In the genomic region with DNA sequence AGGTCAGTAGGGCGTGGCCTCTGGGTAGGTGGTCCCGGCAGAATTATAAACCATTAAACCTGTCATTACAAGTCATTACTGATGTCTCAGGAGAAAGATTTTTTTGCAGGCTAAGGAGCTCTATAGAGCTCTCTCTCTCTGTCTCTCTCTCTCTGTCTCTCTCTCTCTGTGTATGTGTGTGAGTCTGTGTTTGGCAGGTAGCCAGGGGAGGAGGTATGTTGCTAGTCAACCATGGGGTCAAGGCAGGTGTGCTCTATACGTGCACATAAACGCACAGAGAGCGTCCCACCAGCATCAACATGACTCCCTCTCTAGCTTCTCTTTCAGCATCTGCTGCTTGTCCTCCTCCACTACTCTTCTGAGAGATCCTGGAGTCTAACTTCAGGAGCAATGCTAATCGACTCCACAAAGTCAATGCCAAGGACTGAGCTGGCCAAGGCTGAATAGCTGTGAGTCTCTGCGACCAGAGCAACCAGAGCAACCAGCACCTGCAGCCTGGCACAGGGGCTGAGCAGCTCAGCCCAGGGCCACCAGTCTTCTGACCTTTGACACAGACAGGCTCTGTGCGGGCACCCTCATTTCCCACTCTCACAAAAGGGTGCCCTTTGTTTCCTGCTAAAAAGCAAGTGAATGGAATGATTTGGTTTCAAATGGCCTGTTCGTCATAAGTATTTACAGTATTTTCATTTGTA, we compare ENCODE assay signal across 12 mouse cellular contexts. TPM values are rescaled to one million over a fixed set of nuclear protein-coding genes. Genes with fewer than 3 reads are reported as not detected.
DNase-seq lines count a peak whose midpoint lies in the region; ATAC-seq and TF ChIP-seq lines count a peak whose summit lies in the region.
"Had no signal": no experiment of that assay in that cellular context is flagged by ENCODE, and none has a peak within 500 bp of the region (broad histone marks: within the 10 kb centered on the region; RNA-seq: fewer than 3 reads in every experiment).

No protein-coding gene starts in this region.

- no peaks in the 10 kb centered on the region for H3K27me3 ChIP-seq in hindbrain, embryonic 14.5 days (ENCODE audit: control insufficient read depth, insufficient read depth, low read length)
- H3K27me3 ChIP-seq in hindbrain, embryonic 12.5 days: no peaks in the 10 kb centered on the region
- H3K27me3 ChIP-seq in embryonic facial prominence, embryonic 14.5 days (replicated peaks; ENCODE audit: control insufficient read depth, insufficient read depth, low read length): no peaks in the 10 kb centered on the region
- H3K27me3 ChIP-seq: forebrain, embryonic 13.5 days; hindbrain, embryonic 15.5 days had no signal

- TF ChIP-seq POLR2A in cortical plate, adult 2 months (IDR thresholded peaks at IDR 0.05; ENCODE audit: extremely low read depth, insufficient read depth, low read length): no peak

- no peak for DNase-seq in hindbrain, embryonic 14.5 days (ENCODE audit: low spot score)
- no peak for DNase-seq in embryonic facial prominence, embryonic 14.5 days (ENCODE audit: low spot score)
- peak; percentile 37 to 45 for DNase-seq in kidney, postnatal 36 days
- DNase-seq in urinary bladder, adult 2 months (ENCODE audit: low spot score): no peak
- no peak for DNase-seq in spleen, postnatal 4 days (ENCODE audit: low spot score in 2 of 2)
- DNase-seq: cerebellum, adult 9-11 months; left cerebral cortex, postnatal 4 days; thymus, postnatal 25 days had no signal

- H3K27ac ChIP-seq in hindbrain, embryonic 14.5 days: 0 out of 2 replicates have a peak overlapping the region, but pooled peaks have one; percentile 21
- H3K27ac ChIP-seq in hindbrain, embryonic 12.5 days: no peak overlapping the region
- 0 out of 2 replicates have a peak overlapping the region, but pooled peaks have one; percentile 11 for H3K27ac ChIP-seq in cortical plate, adult 2 months (ENCODE audit: insufficient read depth, low read length)
- H3K27ac ChIP-seq in embryonic facial prominence, embryonic 14.5 days (replicated peaks; ENCODE audit: low read depth, low read length): peak overlapping the region; percentile 81
- H3K27ac ChIP-seq: forebrain, embryonic 13.5 days; hindbrain, embryonic 15.5 days had no signal

- H3K4me1 ChIP-seq in hindbrain, embryonic 14.5 days (replicated peaks; ENCODE audit: control insufficient read depth, insufficient read depth, low read length): no peaks in the 10 kb centered on the region
- H3K4me1 ChIP-seq in hindbrain, embryonic 12.5 days: peaks cover 9% of the 10 kb centered on the region
- peaks cover 8% of the 10 kb centered on the region for H3K4me1 ChIP-seq in cortical plate, adult 2 months (ENCODE audit: control insufficient read depth, insufficient read depth, low read length)
- H3K4me1 ChIP-seq in embryonic facial prominence, embryonic 14.5 days (ENCODE audit: control insufficient read depth, insufficient read depth, low read length): peaks cover 37% of the 10 kb centered on the region

- no peak for TF ChIP-seq CTCF in cortical plate, adult 2 months (IDR thresholded peaks at IDR 0.05; ENCODE audit: extremely low read depth, insufficient read depth, low read length)

- 0 out of 2 replicates have a peak, but pooled peaks cover 4% of the 10 kb centered on the region for H3K36me3 ChIP-seq in hindbrain, embryonic 14.5 days (replicated peaks; ENCODE audit: control insufficient read depth, insufficient read depth)
- no peaks in the 10 kb centered on the region for H3K36me3 ChIP-seq in hindbrain, embryonic 12.5 days
- no peaks in the 10 kb centered on the region for H3K36me3 ChIP-seq in embryonic facial prominence, embryonic 14.5 days (ENCODE audit: control insufficient read depth, insufficient read depth, low read length)
- H3K36me3 ChIP-seq: hindbrain, embryonic 15.5 days had no signal

- H3K4me3 ChIP-seq in hindbrain, embryonic 14.5 days (replicated peaks; ENCODE audit: low read length): no peak overlapping the region
- no peak overlapping the region for H3K4me3 ChIP-seq in hindbrain, embryonic 12.5 days
- H3K4me3 ChIP-seq in cortical plate, adult 2 months (ENCODE audit: insufficient read depth, low read length): no peak overlapping the region
- H3K4me3 ChIP-seq in embryonic facial prominence, embryonic 14.5 days (ENCODE audit: low read depth, low read length): no peak overlapping the region
- H3K4me3 ChIP-seq: forebrain, embryonic 13.5 days; hindbrain, embryonic 15.5 days had no signal

- WGBS in hindbrain, embryonic 14.5 days: 77% methylated on average over 9 of the region's 9 CpGs
- 83% methylated on average over 9 of the region's 9 CpGs for WGBS in hindbrain, embryonic 12.5 days
- 57% methylated on average over 9 of the region's 9 CpGs for WGBS in embryonic facial prominence, embryonic 14.5 days

- no peak overlapping the region for H3K9ac ChIP-seq in hindbrain, embryonic 14.5 days
- no peak overlapping the region for H3K9ac ChIP-seq in hindbrain, embryonic 12.5 days
- no peak overlapping the region for H3K9ac ChIP-seq in embryonic facial prominence, embryonic 14.5 days (ENCODE audit: low read depth, low read length)
- H3K9ac ChIP-seq: forebrain, embryonic 13.5 days; hindbrain, embryonic 15.5 days had no signal

- H3K9me3 ChIP-seq in hindbrain, embryonic 14.5 days (ENCODE audit: control insufficient read depth, low read length): no peaks in the 10 kb centered on the region
- no peaks in the 10 kb centered on the region for H3K9me3 ChIP-seq in hindbrain, embryonic 12.5 days (replicated peaks)
- no peaks in the 10 kb centered on the region for H3K9me3 ChIP-seq in embryonic facial prominence, embryonic 14.5 days (ENCODE audit: control insufficient read depth, low read length)
- H3K9me3 ChIP-seq: forebrain, embryonic 13.5 days; hindbrain, embryonic 15.5 days had no signal

- no peak overlapping the region for H3K4me2 ChIP-seq in hindbrain, embryonic 14.5 days (replicated peaks)
- H3K4me2 ChIP-seq in hindbrain, embryonic 12.5 days (replicated peaks): no peak overlapping the region
- H3K4me2 ChIP-seq in embryonic facial prominence, embryonic 14.5 days (ENCODE audit: low read depth, low read length): no peak overlapping the region
- H3K4me2 ChIP-seq: forebrain, embryonic 13.5 days; hindbrain, embryonic 15.5 days had no signal

- no peak for ATAC-seq in hindbrain, embryonic 14.5 days (ENCODE audit: low FRiP score)
- no peak for ATAC-seq in hindbrain, embryonic 12.5 days (ENCODE audit: low FRiP score)
- no peak for ATAC-seq in embryonic facial prominence, embryonic 14.5 days (ENCODE audit: low read depth)
- ATAC-seq: forebrain, embryonic 13.5 days had no signal

RNA-seq across cellular contexts. Expression of gene Atp2a2, which starts 28.0 kb away (rescaled TPM):
- polyA plus RNA-seq in hindbrain, embryonic 14.5 days (2014; fragmentation: Nextera tagmentation; extraction: Ambion mirVana): 74.1 and 74.7 TPM in 2 replicates
- 69.6 and 70.9 TPM in 2 replicates for polyA plus RNA-seq in hindbrain, embryonic 12.5 days (2016; fragmentation: Nextera tagmentation; extraction: Ambion mirVana)
- polyA plus RNA-seq in cortical plate, adult 2 months (2012; rRNA removed): 354 and 358 TPM in 2 replicates
- polyA plus RNA-seq in embryonic facial prominence, embryonic 14.5 days (2014; fragmentation: Nextera tagmentation; extraction: Ambion mirVana): 47.6 and 52.6 TPM in 2 replicates
- 339 and 500 TPM in 2 replicates for polyA plus RNA-seq in urinary bladder, adult 2 months (2012; rRNA removed)

Comparison
In these comparisons a context has a peak if more than half of its experiments do, and no peak if none do; other contexts are left out.
1. DNase-seq: peak in kidney, postnatal 36 days (2 of 2); none in hindbrain, embryonic 14.5 days (single experiment), embryonic facial prominence, embryonic 14.5 days (single experiment), urinary bladder, adult 2 months (single experiment) and spleen, postnatal 4 days (0 of 2).